Mouse (Mus musculus) embryonic facial prominence, embryonic 10.5 days (tissue): ENCODE data around the gene Tmem268. TPM values are rescaled to one million over a fixed set of nuclear protein-coding genes. Genes with fewer than 3 reads are reported as not detected.
A peak's percentile ranks its signal among the peaks of the same experiment; 100 is the strongest.

ENCODE experiments used
- DNase-seq: peaks from one replicate; pipeline ENCODE4 v3.0.0-alpha.2; 2017; ENCODE audit warnings: low spot score
- H3K27ac ChIP-seq: fragments of 300-500 bp; sonication (generic); replicated peaks from 2 replicates; pipeline ENCODE4 v1.5.1; 2016; ENCODE audit warnings: mild to moderate bottlenecking
- H3K27me3 ChIP-seq: fragments of 300-500 bp; sonication (generic); replicated peaks from 2 replicates; pipeline ENCODE4 v1.6.1; 2016; ENCODE audit warnings: low read depth, mild to moderate bottlenecking; ENCODE audit not compliant: poor library complexity, severe bottlenecking
- H3K36me3 ChIP-seq: fragments of 300-500 bp; sonication (generic); replicated peaks from 2 replicates; pipeline ENCODE4 v1.6.1; 2016; ENCODE audit warnings: mild to moderate bottlenecking, moderate library complexity
- H3K4me1 ChIP-seq: fragments of 300-500 bp; sonication (generic); 2 replicates; pipeline ENCODE4 v1.6.1; 2016
- H3K4me3 ChIP-seq: fragments of 300-500 bp; sonication (generic); 2 replicates; pipeline ENCODE4 v1.5.1; 2016; ENCODE audit warnings: mild to moderate bottlenecking, moderate library complexity
- H3K9me3 ChIP-seq: fragments of 300-500 bp; sonication (generic); 2 replicates; pipeline ENCODE4 v1.6.1; 2016; ENCODE audit warnings: mild to moderate bottlenecking
- WGBS: fragments of 180-500 bp; shearing (Covaris S2); methylation state at CpG from one replicate; pipeline ENCODE4 v1.1.7; 2016; 5-methylcytosine and 5-hydroxymethylcytosine counted together
- polyA plus RNA-seq: library from polyadenylated mRNA; unstranded; fragments of >200 nt; fragmentation: Nextera tagmentation; extraction: Ambion mirVana; gene quantifications from 2 replicates; pipeline ENCODE4 v1.2.1, GENCODE M21; 2016

Gene Tmem268
- polyA plus RNA-seq, 1 experiment from 2014 or later, result 10.2 TPM

DNA sequence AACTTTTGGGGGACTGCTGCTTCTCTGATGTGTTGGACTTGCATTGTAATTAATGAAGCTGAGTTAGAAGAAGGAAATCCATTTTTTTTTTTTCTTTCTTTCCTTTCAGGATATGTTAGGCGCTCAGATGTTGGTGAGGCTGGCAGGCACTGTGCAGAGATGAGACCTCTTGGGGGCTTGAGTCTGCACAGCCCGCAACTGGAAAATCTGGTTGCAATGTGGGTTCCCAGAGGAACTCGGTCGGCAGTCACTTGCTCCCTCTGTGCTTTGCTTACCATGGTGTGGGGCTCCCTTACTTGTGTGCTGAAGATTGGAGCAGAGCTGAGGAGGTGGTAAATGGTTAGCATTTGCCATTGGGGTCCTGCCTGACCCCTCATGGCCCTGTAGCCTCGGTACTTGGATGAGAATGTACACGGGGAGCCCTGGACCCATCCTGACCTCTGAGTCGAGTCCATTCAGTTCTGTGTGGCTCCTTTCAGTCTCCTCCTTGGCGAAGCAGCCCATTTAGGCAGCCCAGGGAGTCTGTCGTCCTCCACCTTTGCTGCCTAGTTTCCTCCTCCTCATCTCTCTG lies 631 bp downstream of the Tmem268 start:
- 34% methylated on average over 9 of the region's 9 CpGs for WGBS
- no peak for DNase-seq
- Histone ChIP-seq H3K36me3 (peaks cover 20% of the 10 kb centered on the region), H3K27me3 (no peaks in the 10 kb centered on the region), H3K4me1 (peaks cover 57% of the 10 kb centered on the region), H3K4me3 (peak overlapping the region; percentile 77), H3K9me3 (no peaks in the 10 kb centered on the region), H3K27ac (peak overlapping the region; percentile 95)

GRCm38 (mm10) chr4:63560079-63560478 lies 1.5 kb downstream of the Tmem268 start:
- H3K4me3 ChIP-seq, result 0 out of 2 replicates have a peak overlapping the region, but pooled peaks have one; percentile 3
- no peak for DNase-seq

DNA sequence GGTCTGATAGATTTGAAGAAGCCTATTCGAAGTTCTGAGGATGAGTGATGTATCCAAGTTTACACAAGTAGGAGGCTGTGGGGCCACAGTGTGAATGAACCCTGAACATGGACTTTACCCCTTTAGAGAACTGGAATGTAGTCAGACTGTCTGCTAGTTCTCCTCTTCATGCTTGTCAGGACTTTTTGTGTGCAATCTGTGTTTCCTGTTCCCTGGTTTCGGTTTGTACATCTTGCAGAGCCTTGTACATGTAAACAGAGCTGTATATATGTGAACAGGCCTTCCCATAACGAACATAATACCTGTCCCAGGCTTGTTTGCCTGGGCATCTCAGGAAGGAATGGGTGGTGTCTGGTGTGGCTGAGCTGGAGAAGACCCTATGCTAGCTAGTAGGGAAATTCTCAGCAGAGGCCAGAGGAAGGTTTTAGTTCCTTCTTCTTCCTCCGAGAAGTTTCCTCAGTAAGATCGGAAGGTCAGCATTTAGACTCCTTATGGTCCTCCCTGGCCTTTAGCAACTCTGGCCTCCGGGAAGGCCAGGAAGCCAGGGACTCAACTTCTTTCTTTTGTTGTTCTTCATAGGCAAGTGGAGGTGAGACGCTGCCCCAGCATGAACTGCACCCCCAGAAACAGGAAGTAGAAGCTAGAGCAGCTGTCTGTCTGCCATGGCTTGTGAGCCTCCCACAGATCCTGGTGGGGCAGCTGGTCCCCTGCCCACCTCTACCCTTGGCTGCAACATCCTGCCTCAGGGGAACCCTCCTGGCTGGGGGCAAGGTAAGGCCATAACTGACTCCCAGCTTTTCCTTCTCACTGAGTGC lies 3.5 kb downstream of the Tmem268 start:
- H3K9me3 ChIP-seq, result no peaks in the 10 kb centered on the region
- peaks cover 24% of the 10 kb centered on the region for H3K36me3 ChIP-seq
- H3K4me3 ChIP-seq, result no peak overlapping the region
- no peak for DNase-seq
- no peaks in the 10 kb centered on the region for H3K27me3 ChIP-seq
- peaks cover 50% of the 10 kb centered on the region for H3K4me1 ChIP-seq
- 84% methylated on average over 7 of the region's 7 CpGs for WGBS
- no peak overlapping the region for H3K27ac ChIP-seq

More at GRCm38 (mm10) chr4:63560079-63560478, 1.5 kb downstream of the Tmem268 start:
- peaks cover 57% of the 10 kb centered on the region for H3K4me1 ChIP-seq
- H3K27me3 ChIP-seq, result no peaks in the 10 kb centered on the region
- H3K27ac ChIP-seq, result peak overlapping the region; percentile 48; the same call in 1 of the 2 replicates
- WGBS, result 66% methylated on average over 8 of the region's 8 CpGs
- H3K36me3 ChIP-seq, result peaks cover 16% of the 10 kb centered on the region
- no peaks in the 10 kb centered on the region for H3K9me3 ChIP-seq

GRCm38 (mm10) chr4:63562742-63563141 lies 4.2 kb downstream of the Tmem268 start:
- H3K9me3 ChIP-seq, result no peaks in the 10 kb centered on the region
- WGBS, result 86% methylated on average over 4 of the region's 4 CpGs
- no peak for DNase-seq
- no peaks in the 10 kb centered on the region for H3K27me3 ChIP-seq
- peaks cover 43% of the 10 kb centered on the region for H3K4me1 ChIP-seq
- no peak overlapping the region for H3K27ac ChIP-seq
- no peak overlapping the region for H3K4me3 ChIP-seq
- peaks cover 24% of the 10 kb centered on the region for H3K36me3 ChIP-seq

DNA sequence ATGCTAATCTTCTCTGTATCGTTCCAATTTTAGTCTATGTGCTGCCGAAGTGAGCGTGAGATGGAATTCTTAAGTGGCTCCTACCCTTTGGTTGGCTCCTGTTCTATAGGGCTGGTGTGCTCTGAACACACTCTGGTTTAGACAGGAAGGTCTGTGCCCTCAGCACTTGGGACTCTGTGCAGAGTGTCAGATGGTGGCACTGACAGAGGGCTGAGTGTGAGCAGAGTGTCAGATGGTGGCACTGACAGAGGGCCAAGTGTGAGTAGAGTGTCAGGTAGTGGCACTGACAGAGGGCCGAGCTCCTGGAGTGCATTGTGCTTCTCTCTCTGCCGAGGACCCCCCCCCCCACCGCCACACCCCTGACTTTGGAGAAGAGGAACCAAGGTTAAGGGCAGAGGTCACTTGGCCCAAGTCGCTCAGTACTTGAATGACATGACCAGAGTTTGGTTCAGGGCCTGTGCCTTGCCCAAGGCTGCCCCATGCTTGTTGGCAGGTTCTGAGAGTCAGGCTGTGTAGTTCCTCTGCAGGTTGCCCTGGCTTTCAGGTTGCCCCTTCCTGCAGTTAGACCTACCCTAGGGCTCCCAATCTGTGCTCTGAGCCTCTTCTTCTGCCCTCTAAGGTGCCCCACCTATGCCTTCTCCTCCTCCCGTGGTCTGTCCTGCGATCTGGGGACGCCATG lies 9.3 kb downstream of the Tmem268 start:
- Histone ChIP-seq H3K36me3 (peaks cover 42% of the 10 kb centered on the region), H3K27ac (no peak overlapping the region), H3K4me1 (peaks cover 23% of the 10 kb centered on the region), H3K27me3 (no peaks in the 10 kb centered on the region), H3K9me3 (no peaks in the 10 kb centered on the region), H3K4me3 (no peak overlapping the region)
- WGBS, result 86% methylated on average over 10 of the region's 10 CpGs
- no peak for DNase-seq

- Histone ChIP-seq H3K36me3 (peaks cover 50% of the 10 kb centered on the region), H3K9me3 (no peaks in the 10 kb centered on the region), H3K27ac (peak overlapping the region; percentile 88), H3K27me3 (no peaks in the 10 kb centered on the region), H3K4me1 (peaks cover 23% of the 10 kb centered on the region), H3K4me3 (no peak overlapping the region)
- 84% methylated on average over 8 of the region's 8 CpGs for WGBS
- DNase-seq, result no peak
Observed at GRCm38 (mm10) chr4:63569322-63569721, 10.7 kb downstream of the Tmem268 start.

DNA sequence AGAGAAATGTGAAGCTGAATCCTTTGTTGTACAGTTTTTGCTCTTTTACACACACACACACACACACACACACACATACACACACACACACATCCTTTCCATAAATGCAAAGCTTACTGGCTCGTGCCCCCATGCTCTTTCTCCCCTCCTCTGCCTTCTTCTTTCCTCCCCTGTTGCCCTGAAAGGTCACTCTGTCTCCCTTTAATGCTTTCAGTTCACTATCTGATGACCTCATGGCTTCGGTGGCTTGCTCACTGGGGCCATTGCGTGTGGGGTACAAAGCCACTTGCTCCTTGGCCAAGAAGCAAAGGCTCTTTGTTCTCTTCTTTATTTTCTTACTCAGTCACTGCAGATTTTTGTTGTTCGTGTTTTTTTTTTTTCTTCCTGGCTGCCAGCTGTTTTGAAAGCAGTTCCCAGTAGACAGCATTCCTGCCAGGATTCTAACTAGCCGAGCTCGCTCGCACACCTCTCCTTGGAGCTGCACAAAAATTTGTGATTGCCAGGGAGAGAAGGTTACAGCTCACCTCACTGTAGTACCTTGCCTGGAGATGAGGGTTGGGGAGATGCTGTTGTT lies 11.7 kb downstream of the Tmem268 start:
- peaks cover 23% of the 10 kb centered on the region for H3K4me1 ChIP-seq
- no peaks in the 10 kb centered on the region for H3K27me3 ChIP-seq
- WGBS, result 23% methylated on average over 7 of the region's 7 CpGs
- DNase-seq, result peak; percentile 50
- no peaks in the 10 kb centered on the region for H3K9me3 ChIP-seq
- H3K27ac ChIP-seq, result peak overlapping the region; percentile 88
- no peak overlapping the region for H3K4me3 ChIP-seq
- peaks cover 49% of the 10 kb centered on the region for H3K36me3 ChIP-seq

DNA sequence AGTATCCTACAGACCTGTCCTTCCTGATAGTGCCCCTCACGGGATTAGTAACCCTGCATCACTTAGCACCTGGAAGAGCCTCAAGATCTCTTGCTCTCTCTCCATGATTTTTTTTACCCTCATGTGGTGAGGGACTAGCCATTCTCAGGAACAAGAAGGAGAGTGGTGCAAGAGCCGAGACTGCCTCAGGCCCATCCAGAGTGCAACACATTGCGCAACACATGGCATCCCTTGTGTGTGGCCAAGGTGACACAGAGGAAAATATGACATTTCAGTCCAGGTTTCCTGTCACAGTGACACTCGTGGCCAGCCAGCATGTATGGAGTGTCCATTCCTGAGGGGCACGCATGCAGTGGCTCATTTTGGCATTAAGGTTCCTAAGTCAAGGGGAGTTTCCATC lies 14.0 kb downstream of the Tmem268 start:
- Histone ChIP-seq H3K9me3 (peaks cover 6% of the 10 kb centered on the region; the same call in 1 of the 2 replicates), H3K36me3 (peaks cover 40% of the 10 kb centered on the region), H3K4me1 (peaks cover 23% of the 10 kb centered on the region), H3K4me3 (no peak overlapping the region), H3K27me3 (no peaks in the 10 kb centered on the region), H3K27ac (no peak overlapping the region)
- WGBS, result 90% methylated on average over 5 of the region's 5 CpGs
- no peak for DNase-seq

- Histone ChIP-seq H3K27ac (peak overlapping the region; percentile 81), H3K36me3 (peaks cover 22% of the 10 kb centered on the region), H3K4me3 (no peak overlapping the region), H3K9me3 (peaks cover 9% of the 10 kb centered on the region; the same call in 1 of the 2 replicates), H3K27me3 (no peaks in the 10 kb centered on the region), H3K4me1 (peaks cover 39% of the 10 kb centered on the region)
- no peak for DNase-seq
- 84% methylated on average over 14 of the region's 14 CpGs for WGBS
Observed at GRCm38 (mm10) chr4:63579649-63580048, 21.1 kb downstream of the Tmem268 start.

- Histone ChIP-seq H3K9me3 (peaks cover 9% of the 10 kb centered on the region; the same call in 1 of the 2 replicates), H3K4me1 (peaks cover 39% of the 10 kb centered on the region), H3K27ac (peak overlapping the region; percentile 81), H3K27me3 (no peaks in the 10 kb centered on the region), H3K36me3 (peaks cover 22% of the 10 kb centered on the region), H3K4me3 (no peak overlapping the region)
- peak; percentile 67 for DNase-seq
- 32% methylated on average over 6 of the region's 6 CpGs for WGBS
Observed at GRCm38 (mm10) chr4:63580078-63580477, 21.5 kb downstream of the Tmem268 start.

DNA sequence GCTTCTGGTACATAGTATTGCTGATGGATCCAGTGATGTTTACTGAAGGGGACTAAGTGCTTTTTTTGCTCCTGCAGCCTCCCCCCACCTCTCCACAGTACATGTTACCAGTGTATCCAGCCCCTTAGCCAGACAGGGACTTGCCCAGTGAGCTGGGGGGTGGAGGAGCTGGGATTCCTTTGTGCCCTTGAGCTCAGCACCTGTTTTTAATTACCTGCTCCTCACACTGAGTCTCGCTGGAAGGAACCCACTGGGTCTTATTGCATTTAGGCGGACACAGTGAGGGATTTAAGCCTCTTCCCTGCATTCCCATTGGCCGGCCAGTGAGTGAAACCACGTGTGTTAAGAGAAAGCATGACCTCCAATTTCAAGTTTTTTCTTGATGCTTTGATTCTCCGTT lies 24.0 kb downstream of the Tmem268 start:
- 32% methylated on average over 5 of the region's 5 CpGs for WGBS
- no peaks in the 10 kb centered on the region for H3K27me3 ChIP-seq
- H3K4me1 ChIP-seq, result peaks cover 39% of the 10 kb centered on the region
- peaks cover 3% of the 10 kb centered on the region; the same call in 1 of the 2 replicates for H3K9me3 ChIP-seq
- H3K27ac ChIP-seq, result peak overlapping the region; percentile 85
- peak; percentile 87 for DNase-seq
- H3K36me3 ChIP-seq, result peaks cover 16% of the 10 kb centered on the region
- H3K4me3 ChIP-seq, result no peak overlapping the region

- DNase-seq, result no peak
- no peaks in the 10 kb centered on the region for H3K9me3 ChIP-seq
- H3K27me3 ChIP-seq, result no peaks in the 10 kb centered on the region
- WGBS, result 87% methylated on average over 10 of the region's 10 CpGs
- peaks cover 30% of the 10 kb centered on the region for H3K4me1 ChIP-seq
- H3K4me3 ChIP-seq, result no peak overlapping the region
- no peak overlapping the region for H3K27ac ChIP-seq
- 0 out of 2 replicates have a peak, but pooled peaks cover 2% of the 10 kb centered on the region for H3K36me3 ChIP-seq
Observed at GRCm38 (mm10) chr4:63585216-63585615, 26.6 kb downstream of the Tmem268 start.
